14 mouse cellular contexts compared by ENCODE assay signal in the genomic region with DNA sequence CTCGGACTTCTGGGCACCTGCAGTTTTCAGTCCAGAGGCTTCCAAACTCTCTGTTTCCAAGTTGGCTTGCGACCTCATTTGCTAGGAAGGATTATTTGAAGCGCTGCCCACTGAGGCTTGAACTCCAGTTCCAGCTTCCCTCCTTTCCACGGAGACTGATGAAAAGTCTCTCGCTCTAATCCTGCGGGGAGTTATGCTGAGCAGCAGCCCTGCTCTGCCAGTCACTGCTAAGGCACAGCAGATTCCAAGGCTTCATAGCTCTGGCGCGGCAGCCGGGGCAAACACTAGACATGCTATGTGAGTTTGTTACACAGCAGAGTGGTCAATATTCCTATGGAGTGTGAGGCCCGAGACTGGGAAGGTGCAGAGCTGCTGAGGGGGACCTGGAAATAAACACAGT.
DNase-seq lines count a peak whose midpoint lies in the region; ATAC-seq and TF ChIP-seq lines count a peak whose summit lies in the region.
"Had no signal": no experiment of that assay in that cellular context is flagged by ENCODE, and none has a peak within 500 bp of the region (broad histone marks: within the 10 kb centered on the region; RNA-seq: fewer than 3 reads in every experiment).

No protein-coding gene starts in this region.

- TF ChIP-seq CTCF in stomach, postnatal 0 days (IDR thresholded peaks at IDR 0.05; ENCODE audit: low read depth) = no peak

- H3K36me3 ChIP-seq in hindbrain, embryonic 16.5 days (ENCODE audit: control insufficient read depth, insufficient read depth, low read length) = no peaks in the 10 kb centered on the region
- no peaks in the 10 kb centered on the region for H3K36me3 ChIP-seq in hindbrain, embryonic 13.5 days
- no peaks in the 10 kb centered on the region for H3K36me3 ChIP-seq in stomach, postnatal 0 days (ENCODE audit: control insufficient read depth, insufficient read depth, low read length)
- H3K36me3 ChIP-seq: forebrain, embryonic 10.5 days; liver, embryonic 12.5 days had no signal

- TF ChIP-seq EP300 in stomach, postnatal 0 days (optimal IDR thresholded peaks at IDR 0.05) = no peak

- DNase-seq in frontal cortex, postnatal 25 days (ENCODE audit: low spot score in 2 of 2) = no peak
- peak; percentile 26 for DNase-seq in retina, postnatal 1 day
- no peak for DNase-seq in retina, embryonic 14.5 days (ENCODE audit: low spot score)
- no peak for DNase-seq in stomach, postnatal 0 days (ENCODE audit: low spot score)
- DNase-seq in spleen, adult 18-20 months = no peak
- DNase-seq: gastrocnemius, adult 2 months; kidney, adult 18-20 months had no signal

- no peak overlapping the region for H3K4me3 ChIP-seq in hindbrain, embryonic 16.5 days (ENCODE audit: low read length)
- no peak overlapping the region for H3K4me3 ChIP-seq in hindbrain, embryonic 13.5 days
- H3K4me3 ChIP-seq in stomach, postnatal 0 days (ENCODE audit: low read depth, low read length) = no peak overlapping the region
- H3K4me3 ChIP-seq: forebrain, embryonic 10.5 days; gastrocnemius, adult 2 months; left cerebral cortex, adult 2 months; liver, embryonic 12.5 days had no signal

- H3K27me3 ChIP-seq in hindbrain, embryonic 16.5 days (replicated peaks; ENCODE audit: control insufficient read depth, insufficient read depth, low read length) = no peaks in the 10 kb centered on the region
- H3K27me3 ChIP-seq in hindbrain, embryonic 13.5 days = peaks cover 4% of the 10 kb centered on the region; the same call in 1 of the 2 replicates
- no peaks in the 10 kb centered on the region for H3K27me3 ChIP-seq in stomach, postnatal 0 days (ENCODE audit: control insufficient read depth, insufficient read depth, low read length)

- H3K9ac ChIP-seq in hindbrain, embryonic 16.5 days (ENCODE audit: low read depth, low read length) = no peak overlapping the region
- no peak overlapping the region for H3K9ac ChIP-seq in hindbrain, embryonic 13.5 days
- H3K9ac ChIP-seq in stomach, postnatal 0 days (ENCODE audit: low read length) = no peak overlapping the region
- H3K9ac ChIP-seq: liver, embryonic 12.5 days had no signal

- H3K4me1 ChIP-seq in hindbrain, embryonic 16.5 days (ENCODE audit: control insufficient read depth, insufficient read depth, low read depth, low read length) = peaks cover 3% of the 10 kb centered on the region
- peaks cover 4% of the 10 kb centered on the region for H3K4me1 ChIP-seq in hindbrain, embryonic 13.5 days (replicated peaks)
- H3K4me1 ChIP-seq in stomach, postnatal 0 days (replicated peaks; ENCODE audit: control insufficient read depth, insufficient read depth) = no peaks in the 10 kb centered on the region
- H3K4me1 ChIP-seq: forebrain, embryonic 10.5 days had no signal

- no peak overlapping the region for H3K27ac ChIP-seq in hindbrain, embryonic 16.5 days (ENCODE audit: low read depth, low read length)
- H3K27ac ChIP-seq in hindbrain, embryonic 13.5 days = no peak overlapping the region
- H3K27ac ChIP-seq in stomach, postnatal 0 days (replicated peaks) = no peak overlapping the region
- H3K27ac ChIP-seq: forebrain, embryonic 10.5 days; gastrocnemius, adult 2 months; left cerebral cortex, adult 2 months; liver, embryonic 12.5 days had no signal

- H3K4me2 ChIP-seq in hindbrain, embryonic 16.5 days (ENCODE audit: low read length) = peak overlapping the region; percentile 37
- no peak overlapping the region for H3K4me2 ChIP-seq in hindbrain, embryonic 13.5 days
- H3K4me2 ChIP-seq in stomach, postnatal 0 days (replicated peaks; ENCODE audit: low read depth) = peak overlapping the region; percentile 29; the same call in 1 of the 2 replicates
- H3K4me2 ChIP-seq: liver, embryonic 12.5 days had no signal

- H3K9me3 ChIP-seq in hindbrain, embryonic 16.5 days (ENCODE audit: control insufficient read depth, low read length) = no peaks in the 10 kb centered on the region
- no peaks in the 10 kb centered on the region for H3K9me3 ChIP-seq in hindbrain, embryonic 13.5 days
- H3K9me3 ChIP-seq in stomach, postnatal 0 days (ENCODE audit: control insufficient read depth, low read length) = no peaks in the 10 kb centered on the region
- H3K9me3 ChIP-seq: forebrain, embryonic 10.5 days; liver, embryonic 12.5 days had no signal

- peak; percentile 46 for ATAC-seq in frontal cortex, adult (ENCODE audit: low TSS enrichment)
- no peak for ATAC-seq in hindbrain, embryonic 16.5 days
- no peak for ATAC-seq in hindbrain, embryonic 13.5 days (ENCODE audit: low FRiP score)
- ATAC-seq in stomach, postnatal 0 days (ENCODE audit: low FRiP score, low TSS enrichment) = no peak
- ATAC-seq: liver, embryonic 12.5 days; Patski had no signal

- 52% methylated on average over 10 of the region's 10 CpGs for WGBS in hindbrain, embryonic 16.5 days
- WGBS in hindbrain, embryonic 13.5 days = 79% methylated on average over 10 of the region's 10 CpGs
- WGBS in stomach, postnatal 0 days = 54% methylated on average over 10 of the region's 10 CpGs
